Mouse (Mus musculus): ENCODE results near the gene Nmur1. TPM values are rescaled to one million over a fixed set of nuclear protein-coding genes. Genes with fewer than 3 reads are reported as not detected.

The Nmur1 gene
- polyA plus RNA-seq, 1 experiment from 2014 or later: not detected

- no peaks in the 10 kb centered on the region for H3K36me3 ChIP-seq (ENCODE audit: control insufficient read depth, insufficient read depth, low read length)
- no peak overlapping the region for H3K9ac ChIP-seq (ENCODE audit: low read depth, low read length)
- H3K9me3 ChIP-seq (replicated peaks; ENCODE audit: control insufficient read depth, low read length): no peaks in the 10 kb centered on the region
- H3K27me3 ChIP-seq (ENCODE audit: control insufficient read depth, insufficient read depth, low read length): no peaks in the 10 kb centered on the region
- no peak for ATAC-seq (replicated peaks; ENCODE audit: insufficient number of reproducible peaks, low FRiP score, low TSS enrichment)
- no peak overlapping the region for H3K27ac ChIP-seq (ENCODE audit: low read depth, low read length)
- 15% methylated on average over 6 of the region's 6 CpGs for WGBS (ENCODE audit: insufficient replicate concordance)
- no peak overlapping the region for H3K4me2 ChIP-seq
- no peak overlapping the region for H3K4me3 ChIP-seq (ENCODE audit: low read depth, low read length)
- H3K4me1 ChIP-seq (ENCODE audit: control insufficient read depth, insufficient read depth, low read length): peaks cover 8% of the 10 kb centered on the region; the same call in 1 of the 2 replicates
These were observed 62.4 kb downstream of the Nmur1 start for GRCm38 (mm10) chr1:86363671-86364070.

- H3K9me3 ChIP-seq (replicated peaks; ENCODE audit: control insufficient read depth, low read length): no peaks in the 10 kb centered on the region
- no peak overlapping the region for H3K27ac ChIP-seq (ENCODE audit: low read depth, low read length)
- H3K4me2 ChIP-seq: no peak overlapping the region
- WGBS (ENCODE audit: insufficient replicate concordance): 84% methylated on average over 4 of the region's 4 CpGs
- H3K4me3 ChIP-seq (ENCODE audit: low read depth, low read length): no peak overlapping the region
- ATAC-seq (replicated peaks; ENCODE audit: insufficient number of reproducible peaks, low FRiP score, low TSS enrichment): no peak
- H3K9ac ChIP-seq (ENCODE audit: low read depth, low read length): no peak overlapping the region
- H3K36me3 ChIP-seq (ENCODE audit: control insufficient read depth, insufficient read depth, low read length): peaks cover 3% of the 10 kb centered on the region; the same call in 1 of the 2 replicates
- no peaks in the 10 kb centered on the region for H3K27me3 ChIP-seq (ENCODE audit: control insufficient read depth, insufficient read depth, low read length)
- H3K4me1 ChIP-seq (ENCODE audit: control insufficient read depth, insufficient read depth, low read length): peaks cover 10% of the 10 kb centered on the region; the same call in 1 of the 2 replicates
These were observed 64.0 kb downstream of the Nmur1 start for GRCm38 (mm10) chr1:86361852-86362615.

- ATAC-seq (replicated peaks; ENCODE audit: insufficient number of reproducible peaks, low FRiP score, low TSS enrichment): no peak
- Histone ChIP-seq H3K4me3 (ENCODE audit: low read depth, low read length) (peak overlapping the region; percentile 96), H3K4me2 (peak overlapping the region; percentile 88), H3K27me3 (ENCODE audit: control insufficient read depth, insufficient read depth, low read length) (no peaks in the 10 kb centered on the region), H3K9ac (ENCODE audit: low read depth, low read length) (peak overlapping the region; percentile 95), H3K36me3 (ENCODE audit: control insufficient read depth, insufficient read depth, low read length) (peaks cover 11% of the 10 kb centered on the region), H3K27ac (ENCODE audit: low read depth, low read length) (no peak overlapping the region), H3K4me1 (ENCODE audit: control insufficient read depth, insufficient read depth, low read length) (peaks cover 10% of the 10 kb centered on the region; the same call in 1 of the 2 replicates), H3K9me3 (replicated peaks; ENCODE audit: control insufficient read depth, low read length) (no peaks in the 10 kb centered on the region)
- 16% methylated on average over 12 of the region's 12 CpGs for WGBS (ENCODE audit: insufficient replicate concordance)
These were observed 65.6 kb downstream of the Nmur1 start for GRCm38 (mm10) chr1:86360441-86360840.

GRCm38 (mm10) chr1:86359798-86360179 is 66.2 kb downstream of the Nmur1 start:
- H3K4me2 ChIP-seq: peak overlapping the region; percentile 88
- H3K4me1 ChIP-seq (ENCODE audit: control insufficient read depth, insufficient read depth, low read length): peaks cover 10% of the 10 kb centered on the region; the same call in 1 of the 2 replicates
- peak overlapping the region; percentile 81 for H3K27ac ChIP-seq (ENCODE audit: low read depth, low read length)
- peak; percentile 8; the same call in 1 of the 2 replicates for ATAC-seq (replicated peaks; ENCODE audit: insufficient number of reproducible peaks, low FRiP score, low TSS enrichment)
- H3K9ac ChIP-seq (ENCODE audit: low read depth, low read length): peak overlapping the region; percentile 95
- H3K9me3 ChIP-seq (replicated peaks; ENCODE audit: control insufficient read depth, low read length): no peaks in the 10 kb centered on the region
- peaks cover 14% of the 10 kb centered on the region for H3K36me3 ChIP-seq (ENCODE audit: control insufficient read depth, insufficient read depth, low read length)
- peak overlapping the region; percentile 96 for H3K4me3 ChIP-seq (ENCODE audit: low read depth, low read length)
- WGBS (ENCODE audit: insufficient replicate concordance): 0% methylated on average over 26 of the region's 26 CpGs
- H3K27me3 ChIP-seq (ENCODE audit: control insufficient read depth, insufficient read depth, low read length): no peaks in the 10 kb centered on the region

GRCm38 (mm10) chr1:86358906-86359797 is 66.9 kb downstream of the Nmur1 start, which contains the start of gene Ncl:
Gene Ncl, minus strand, starts transcription at chr1:86359400.
- Histone ChIP-seq H3K9ac (ENCODE audit: low read depth, low read length) (peak within 1 kb of the TSS; percentile 95), H3K36me3 (ENCODE audit: control insufficient read depth, insufficient read depth, low read length) (peaks cover 18% of the 10 kb centered on the region), H3K4me1 (ENCODE audit: control insufficient read depth, insufficient read depth, low read length) (peaks cover 10% of the 10 kb centered on the region; the same call in 1 of the 2 replicates), H3K4me3 (ENCODE audit: low read depth, low read length) (peak within 1 kb of the TSS; percentile 96), H3K27ac (ENCODE audit: low read depth, low read length) (peak within 1 kb of the TSS; percentile 100), H3K9me3 (replicated peaks; ENCODE audit: control insufficient read depth, low read length) (no peaks in the 10 kb centered on the region), H3K4me2 (peak within 1 kb of the TSS; percentile 88), H3K27me3 (ENCODE audit: control insufficient read depth, insufficient read depth, low read length) (no peaks in the 10 kb centered on the region)
- under 1% methylated on average over 102 of the region's 102 CpGs for WGBS (ENCODE audit: insufficient replicate concordance)
- peak; percentile 98 for ATAC-seq (replicated peaks; ENCODE audit: insufficient number of reproducible peaks, low FRiP score, low TSS enrichment)

DNA sequence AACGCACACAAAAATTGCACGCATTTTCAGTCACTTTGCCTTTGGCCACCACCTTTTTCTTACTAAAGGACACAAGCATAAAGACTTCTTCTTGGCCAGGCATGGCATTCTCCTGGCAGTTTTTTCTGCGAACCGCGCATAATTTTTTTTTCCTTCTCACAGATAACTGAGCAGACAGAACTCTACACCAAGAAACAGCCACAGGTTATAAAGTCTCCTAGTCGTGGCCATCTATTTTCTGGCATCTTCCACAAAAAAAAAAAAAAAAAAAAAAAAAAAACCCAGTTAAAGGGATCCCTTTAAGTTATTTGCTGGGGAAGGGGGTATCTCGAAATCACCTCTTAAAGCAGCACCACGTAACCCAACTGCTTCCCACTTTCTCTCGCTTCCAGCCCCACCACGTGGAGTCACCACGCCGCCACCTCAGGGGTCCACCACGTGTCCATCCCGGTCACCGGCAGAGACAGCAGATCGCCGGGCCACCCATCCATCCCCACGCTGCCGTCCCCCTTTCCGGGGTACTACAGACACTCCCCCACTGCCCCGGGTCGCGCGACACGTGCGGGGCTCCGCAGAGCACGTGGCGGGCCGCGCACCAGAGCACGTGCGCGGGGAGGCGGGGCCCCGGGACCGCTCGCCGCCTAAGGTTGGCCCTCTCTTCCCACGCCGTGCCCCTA is 67.7 kb downstream of the Nmur1 start:
- under 1% methylated on average over 41 of the region's 41 CpGs for WGBS (ENCODE audit: insufficient replicate concordance)

GRCm38 (mm10) chr1:86354186-86354585 is 71.8 kb downstream of the Nmur1 start:
- H3K36me3 ChIP-seq (ENCODE audit: control insufficient read depth, insufficient read depth, low read length): peaks cover 61% of the 10 kb centered on the region
- no peaks in the 10 kb centered on the region for H3K27me3 ChIP-seq (ENCODE audit: control insufficient read depth, insufficient read depth, low read length)
- no peak overlapping the region for H3K27ac ChIP-seq (ENCODE audit: low read depth, low read length)
- no peak overlapping the region for H3K4me3 ChIP-seq (ENCODE audit: low read depth, low read length)
- no peak overlapping the region for H3K9ac ChIP-seq (ENCODE audit: low read depth, low read length)
- no peak for ATAC-seq (replicated peaks; ENCODE audit: insufficient number of reproducible peaks, low FRiP score, low TSS enrichment)
- WGBS (ENCODE audit: insufficient replicate concordance): 91% methylated on average over 2 of the region's 2 CpGs
- H3K4me2 ChIP-seq: no peak overlapping the region
- H3K9me3 ChIP-seq (replicated peaks; ENCODE audit: control insufficient read depth, low read length): no peaks in the 10 kb centered on the region
- peaks cover 2% of the 10 kb centered on the region; the same call in 1 of the 2 replicates for H3K4me1 ChIP-seq (ENCODE audit: control insufficient read depth, insufficient read depth, low read length)

More for the DNA sequence above, 67.7 kb downstream of the Nmur1 start:
- H3K9me3 ChIP-seq (replicated peaks; ENCODE audit: control insufficient read depth, low read length): no peaks in the 10 kb centered on the region
- H3K4me2 ChIP-seq: peak overlapping the region; percentile 87
- peak overlapping the region; percentile 96 for H3K4me3 ChIP-seq (ENCODE audit: low read depth, low read length)
- H3K27ac ChIP-seq (ENCODE audit: low read depth, low read length): peak overlapping the region; percentile 100
- peak; percentile 50; the same call in 1 of the 2 replicates for ATAC-seq (replicated peaks; ENCODE audit: insufficient number of reproducible peaks, low FRiP score, low TSS enrichment)
- peaks cover 10% of the 10 kb centered on the region; the same call in 1 of the 2 replicates for H3K4me1 ChIP-seq (ENCODE audit: control insufficient read depth, insufficient read depth, low read length)
- peak overlapping the region; percentile 94 for H3K9ac ChIP-seq (ENCODE audit: low read depth, low read length)
- H3K36me3 ChIP-seq (ENCODE audit: control insufficient read depth, insufficient read depth, low read length): peaks cover 25% of the 10 kb centered on the region
- H3K27me3 ChIP-seq (ENCODE audit: control insufficient read depth, insufficient read depth, low read length): no peaks in the 10 kb centered on the region

DNA sequence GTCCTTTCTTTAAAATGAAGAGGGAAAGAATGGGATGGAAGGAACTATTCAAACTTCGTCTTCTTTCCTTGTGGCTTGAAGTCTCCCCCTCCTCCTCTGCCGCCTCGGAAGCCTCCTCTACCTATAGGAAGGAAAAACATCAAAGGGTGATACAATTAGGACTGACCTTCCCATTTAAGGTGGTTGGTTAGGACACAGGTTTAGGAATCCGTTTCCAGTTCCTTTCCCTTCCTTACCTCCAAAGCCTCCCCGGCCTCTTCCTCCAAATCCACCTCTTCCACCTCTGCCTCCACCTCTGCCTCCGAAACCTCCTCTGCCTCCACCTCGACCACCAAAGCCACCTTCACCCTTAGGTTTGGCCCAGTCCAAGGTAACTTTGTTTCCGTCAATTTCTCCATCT is 75.5 kb downstream of the Nmur1 start:
- no peaks in the 10 kb centered on the region for H3K9me3 ChIP-seq (replicated peaks; ENCODE audit: control insufficient read depth, low read length)
- H3K36me3 ChIP-seq (ENCODE audit: control insufficient read depth, insufficient read depth, low read length): peaks cover 56% of the 10 kb centered on the region
- no peak overlapping the region for H3K4me2 ChIP-seq
- no peak overlapping the region for H3K27ac ChIP-seq (ENCODE audit: low read depth, low read length)
- no peak for ATAC-seq (replicated peaks; ENCODE audit: insufficient number of reproducible peaks, low FRiP score, low TSS enrichment)
- no peaks in the 10 kb centered on the region for H3K4me1 ChIP-seq (ENCODE audit: control insufficient read depth, insufficient read depth, low read length)
- no peaks in the 10 kb centered on the region for H3K27me3 ChIP-seq (ENCODE audit: control insufficient read depth, insufficient read depth, low read length)
- WGBS (ENCODE audit: insufficient replicate concordance): 88% methylated on average over 8 of the region's 8 CpGs
- H3K4me3 ChIP-seq (ENCODE audit: low read depth, low read length): no peak overlapping the region
- no peak overlapping the region for H3K9ac ChIP-seq (ENCODE audit: low read depth, low read length)

All from heart, embryonic 11.5 days (tissue).